Comparison of ENCODE assay signal across 8 mouse cellular contexts in the genomic region with DNA sequence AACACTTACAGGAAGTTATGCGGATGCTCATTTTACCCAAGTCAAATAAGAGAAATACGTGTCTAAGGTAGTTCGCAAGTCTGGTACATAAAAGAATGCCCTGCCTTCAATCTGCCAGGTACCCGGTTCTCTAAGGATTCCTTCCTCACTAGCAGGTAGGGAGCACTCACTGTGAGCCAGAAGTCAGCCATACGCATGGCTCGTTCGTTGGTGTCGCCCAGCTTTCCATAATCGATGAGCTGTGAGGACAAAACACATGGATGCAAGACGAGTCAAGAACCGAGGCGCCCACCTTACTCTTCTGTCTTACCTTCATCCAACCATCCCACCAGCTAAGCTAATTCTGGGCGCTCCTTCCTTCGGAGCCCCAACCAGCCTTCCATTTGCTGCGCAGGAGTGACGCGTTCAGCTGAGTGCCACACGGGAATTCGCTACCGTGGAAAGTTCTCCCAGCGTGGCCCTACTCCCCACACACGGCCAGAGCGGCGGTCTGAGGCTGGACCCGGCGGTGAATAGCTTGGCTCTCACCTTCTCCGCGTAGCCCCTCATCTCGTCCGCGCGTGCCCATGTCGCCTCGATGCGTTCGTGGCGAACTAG. TPM values are rescaled to one million over a fixed set of nuclear protein-coding genes. Genes with fewer than 3 reads are reported as not detected.
DNase-seq lines count a peak whose midpoint lies in the region; ATAC-seq lines count a peak whose summit lies in the region.

No protein-coding gene starts in this region.

- peaks cover 4% of the 10 kb centered on the region; the same call in 1 of the 2 replicates for H3K9me3 ChIP-seq in heart, embryonic 14.5 days (ENCODE audit: control insufficient read depth, low read length)
- H3K9me3 ChIP-seq in embryonic facial prominence, embryonic 14.5 days (ENCODE audit: control insufficient read depth, low read length): no peaks in the 10 kb centered on the region
- H3K9me3 ChIP-seq in limb, embryonic 13.5 days: peaks cover 4% of the 10 kb centered on the region; the same call in 1 of the 2 replicates
- H3K9me3 ChIP-seq in stomach, embryonic 14.5 days (ENCODE audit: control insufficient read depth, low read depth, low read length): no peaks in the 10 kb centered on the region

- peak overlapping the region; percentile 79 to 89 for H3K27ac ChIP-seq in heart, embryonic 14.5 days (replicated peaks in 1 of 2; ENCODE audit: control insufficient read depth in 1 of 2, insufficient read depth in 1 of 2, low read depth in 2 of 2, low read length in 2 of 2)
- peak overlapping the region; percentile 87 for H3K27ac ChIP-seq in embryonic facial prominence, embryonic 14.5 days (replicated peaks; ENCODE audit: low read depth, low read length)
- peak overlapping the region; percentile 95 for H3K27ac ChIP-seq in limb, embryonic 13.5 days
- H3K27ac ChIP-seq in stomach, embryonic 14.5 days (ENCODE audit: low read length): peak overlapping the region; percentile 87

- peak overlapping the region; percentile 90 for H3K4me2 ChIP-seq in heart, embryonic 14.5 days (ENCODE audit: low read length)
- H3K4me2 ChIP-seq in embryonic facial prominence, embryonic 14.5 days (ENCODE audit: low read depth, low read length): peak overlapping the region; percentile 66
- peak overlapping the region; percentile 73 for H3K4me2 ChIP-seq in limb, embryonic 13.5 days (replicated peaks)
- peak overlapping the region; percentile 48 for H3K4me2 ChIP-seq in stomach, embryonic 14.5 days (replicated peaks; ENCODE audit: low read depth, low read length)

- H3K36me3 ChIP-seq in heart, embryonic 14.5 days (ENCODE audit: control insufficient read depth, insufficient read depth, low read length): peaks cover 27% of the 10 kb centered on the region
- peaks cover 18% of the 10 kb centered on the region for H3K36me3 ChIP-seq in embryonic facial prominence, embryonic 14.5 days (ENCODE audit: control insufficient read depth, insufficient read depth, low read length)
- H3K36me3 ChIP-seq in limb, embryonic 13.5 days: peaks cover 29% of the 10 kb centered on the region
- H3K36me3 ChIP-seq in stomach, embryonic 14.5 days (ENCODE audit: control insufficient read depth, insufficient read depth, low read length): peaks cover 19% of the 10 kb centered on the region; the same call in 1 of the 2 replicates

- H3K4me1 ChIP-seq in heart, embryonic 14.5 days (ENCODE audit: control insufficient read depth in 2 of 2, insufficient read depth in 2 of 2, low read length in 2 of 2): peaks cover 4 to 8% of the 10 kb centered on the region in 2 experiments
- H3K4me1 ChIP-seq in embryonic facial prominence, embryonic 14.5 days (ENCODE audit: control insufficient read depth, insufficient read depth, low read length): 0 out of 2 replicates have a peak, but pooled peaks cover 5% of the 10 kb centered on the region
- peaks cover 11% of the 10 kb centered on the region for H3K4me1 ChIP-seq in limb, embryonic 13.5 days
- peaks cover 5% of the 10 kb centered on the region; the same call in 1 of the 2 replicates for H3K4me1 ChIP-seq in stomach, embryonic 14.5 days (ENCODE audit: control insufficient read depth, insufficient read depth, low read length)

- peak overlapping the region; percentile 82 to 98 for H3K4me3 ChIP-seq in heart, embryonic 14.5 days (ENCODE audit: control insufficient read depth in 1 of 2, insufficient read depth in 1 of 2, low read depth in 1 of 2, low read length in 2 of 2)
- peak overlapping the region; percentile 69 for H3K4me3 ChIP-seq in embryonic facial prominence, embryonic 14.5 days (ENCODE audit: low read depth, low read length)
- H3K4me3 ChIP-seq in limb, embryonic 13.5 days: peak overlapping the region; percentile 83
- peak overlapping the region; percentile 72 for H3K4me3 ChIP-seq in stomach, embryonic 14.5 days (ENCODE audit: low read depth, low read length)

- H3K27me3 ChIP-seq in heart, embryonic 14.5 days (ENCODE audit: control insufficient read depth, insufficient read depth, low read length): no peaks in the 10 kb centered on the region
- H3K27me3 ChIP-seq in embryonic facial prominence, embryonic 14.5 days (replicated peaks; ENCODE audit: control insufficient read depth, insufficient read depth, low read length): no peaks in the 10 kb centered on the region
- no peaks in the 10 kb centered on the region for H3K27me3 ChIP-seq in limb, embryonic 13.5 days
- no peaks in the 10 kb centered on the region for H3K27me3 ChIP-seq in stomach, embryonic 14.5 days (ENCODE audit: control insufficient read depth, insufficient read depth, low read length)

- intact Hi-C loops in gastrocnemius, postnatal 14 days (cut with DNase I; ENCODE audit: low total_unique reads): loop anchor here (10.0 kb wide), 3 partner anchors 156 to 1756 kb away; a partner anchor contains a TSS

- peak overlapping the region; percentile 98 for H3K9ac ChIP-seq in heart, embryonic 14.5 days (ENCODE audit: low read length)
- H3K9ac ChIP-seq in embryonic facial prominence, embryonic 14.5 days (ENCODE audit: low read depth, low read length): peak overlapping the region; percentile 89
- peak overlapping the region; percentile 94 for H3K9ac ChIP-seq in limb, embryonic 13.5 days
- H3K9ac ChIP-seq in stomach, embryonic 14.5 days (replicated peaks; ENCODE audit: low read depth, low read length): peak overlapping the region; percentile 70

- peak; percentile 45; the same call in 1 of the 2 replicates for ATAC-seq in heart, embryonic 14.5 days (ENCODE audit: insufficient number of reproducible peaks, insufficient read depth, low FRiP score, low read depth)
- ATAC-seq in CD4-positive, CD25-positive, alpha-beta regulatory T cell, adult 4 months: peak; percentile 4
- ATAC-seq in embryonic facial prominence, embryonic 14.5 days (ENCODE audit: low read depth): peak; percentile 34
- ATAC-seq in limb, embryonic 13.5 days (ENCODE audit: low FRiP score, low read depth): no peak; the same call in 1 of the 2 replicates
- ATAC-seq in stomach, embryonic 14.5 days (ENCODE audit: insufficient number of reproducible peaks, insufficient read depth, low FRiP score, low read depth): no peak; the same call in none of the 2 replicates

- no peak for DNase-seq in heart, adult 18-20 months
- DNase-seq in embryonic facial prominence, embryonic 14.5 days (ENCODE audit: low spot score): no peak
- no peak for DNase-seq in gastrocnemius, postnatal 14 days
- DNase-seq in cerebellum, adult 11 months: no peak

- WGBS in heart, embryonic 14.5 days: 4% methylated on average over 37 of the region's 37 CpGs
- WGBS in embryonic facial prominence, embryonic 14.5 days: 3% methylated on average over 37 of the region's 37 CpGs
- 4% methylated on average over 37 of the region's 37 CpGs for WGBS in limb, embryonic 13.5 days
- 3% methylated on average over 37 of the region's 37 CpGs for WGBS in stomach, embryonic 14.5 days

RNA-seq across cellular contexts. Expression of a gene that starts 0.5 kb away (rescaled TPM):
- 206 and 233 TPM in 2 replicates for polyA plus RNA-seq in heart, embryonic 14.5 days (2014; fragmentation: Nextera tagmentation; extraction: Ambion mirVana)
- total RNA-seq in heart, adult 18-20 months (2021): 100 to 1,000 TPM; 121 to 126 TPM
- 100 to 1,000 TPM; 162 to 170 TPM for polyA plus RNA-seq in CD4-positive, CD25-positive, alpha-beta regulatory T cell, adult 4 months (2017; shearing (Covaris generic))
- 333 and 347 TPM in 2 replicates for polyA plus RNA-seq in embryonic facial prominence, embryonic 14.5 days (2014; fragmentation: Nextera tagmentation; extraction: Ambion mirVana)
- polyA plus RNA-seq in limb, embryonic 13.5 days (2015; fragmentation: Nextera tagmentation; extraction: Ambion mirVana): 341 and 356 TPM in 2 replicates
- polyA plus RNA-seq in stomach, embryonic 14.5 days (2014; fragmentation: Nextera tagmentation; extraction: Ambion mirVana): 349 TPM in 2 replicates
- total RNA-seq in gastrocnemius, postnatal 14 days (2021): 100 to 1,000 TPM; 136 to 145 TPM

RNA-seq across cellular contexts. Expression of a gene that starts 22.9 kb away (rescaled TPM):
- polyA plus RNA-seq in heart, embryonic 14.5 days (2014; fragmentation: Nextera tagmentation; extraction: Ambion mirVana): 7.7 and 8.3 TPM in 2 replicates
- 1 to 10 TPM; 6.0 to 7.3 TPM for total RNA-seq in heart, adult 18-20 months (2021)
- not detected for polyA plus RNA-seq in CD4-positive, CD25-positive, alpha-beta regulatory T cell, adult 4 months (2017; shearing (Covaris generic))
- 21.2 and 24.1 TPM in 2 replicates for polyA plus RNA-seq in embryonic facial prominence, embryonic 14.5 days (2014; fragmentation: Nextera tagmentation; extraction: Ambion mirVana)
- 20.5 and 22.2 TPM in 2 replicates for polyA plus RNA-seq in limb, embryonic 13.5 days (2015; fragmentation: Nextera tagmentation; extraction: Ambion mirVana)
- polyA plus RNA-seq in stomach, embryonic 14.5 days (2014; fragmentation: Nextera tagmentation; extraction: Ambion mirVana): 18.7 and 20.5 TPM in 2 replicates
- total RNA-seq in gastrocnemius, postnatal 14 days (2021): 10 to 100 TPM in 1 of 2 experiments, 1 to 10 TPM in 1; 9.2 to 14.2 TPM

RNA-seq across cellular contexts. Expression of a gene that starts 58.3 kb away (rescaled TPM):
- 89.2 and 104 TPM in 2 replicates for polyA plus RNA-seq in heart, embryonic 14.5 days (2014; fragmentation: Nextera tagmentation; extraction: Ambion mirVana)
- total RNA-seq in heart, adult 18-20 months (2021): 10 to 100 TPM; 39.1 to 52.2 TPM
- polyA plus RNA-seq in CD4-positive, CD25-positive, alpha-beta regulatory T cell, adult 4 months (2017; shearing (Covaris generic)): 100 to 1,000 TPM; 131 to 172 TPM
- 79.6 and 80.6 TPM in 2 replicates for polyA plus RNA-seq in embryonic facial prominence, embryonic 14.5 days (2014; fragmentation: Nextera tagmentation; extraction: Ambion mirVana)
- polyA plus RNA-seq in limb, embryonic 13.5 days (2015; fragmentation: Nextera tagmentation; extraction: Ambion mirVana): 42.5 and 50.8 TPM in 2 replicates
- 79.9 and 80.2 TPM in 2 replicates for polyA plus RNA-seq in stomach, embryonic 14.5 days (2014; fragmentation: Nextera tagmentation; extraction: Ambion mirVana)
- total RNA-seq in gastrocnemius, postnatal 14 days (2021): 10 to 100 TPM; 30.7 to 35.0 TPM

Comparison
In these comparisons a context has a peak if more than half of its experiments do, and no peak if none do; other contexts are left out.
1. ATAC-seq: peak in heart, embryonic 14.5 days (single experiment), CD4-positive, CD25-positive, alpha-beta regulatory T cell, adult 4 months (single experiment) and embryonic facial prominence, embryonic 14.5 days (single experiment); none in limb, embryonic 13.5 days (single experiment) and stomach, embryonic 14.5 days (single experiment).
2. Peak in every context shown above with its lines, with median percentiles within 50 percentile points of each other: H3K27ac ChIP-seq, H3K4me2 ChIP-seq, H3K4me3 ChIP-seq and H3K9ac ChIP-seq.